Mouse (Mus musculus): Measurements from ENCODE around the gene Cmip. TPM values are rescaled to one million over a fixed set of nuclear protein-coding genes. Genes with fewer than 3 reads are reported as not detected.

The Cmip gene
- polyA plus RNA-seq (2012; rRNA removed), result 38.4 and 55.2 TPM in 2 replicates

DNA sequence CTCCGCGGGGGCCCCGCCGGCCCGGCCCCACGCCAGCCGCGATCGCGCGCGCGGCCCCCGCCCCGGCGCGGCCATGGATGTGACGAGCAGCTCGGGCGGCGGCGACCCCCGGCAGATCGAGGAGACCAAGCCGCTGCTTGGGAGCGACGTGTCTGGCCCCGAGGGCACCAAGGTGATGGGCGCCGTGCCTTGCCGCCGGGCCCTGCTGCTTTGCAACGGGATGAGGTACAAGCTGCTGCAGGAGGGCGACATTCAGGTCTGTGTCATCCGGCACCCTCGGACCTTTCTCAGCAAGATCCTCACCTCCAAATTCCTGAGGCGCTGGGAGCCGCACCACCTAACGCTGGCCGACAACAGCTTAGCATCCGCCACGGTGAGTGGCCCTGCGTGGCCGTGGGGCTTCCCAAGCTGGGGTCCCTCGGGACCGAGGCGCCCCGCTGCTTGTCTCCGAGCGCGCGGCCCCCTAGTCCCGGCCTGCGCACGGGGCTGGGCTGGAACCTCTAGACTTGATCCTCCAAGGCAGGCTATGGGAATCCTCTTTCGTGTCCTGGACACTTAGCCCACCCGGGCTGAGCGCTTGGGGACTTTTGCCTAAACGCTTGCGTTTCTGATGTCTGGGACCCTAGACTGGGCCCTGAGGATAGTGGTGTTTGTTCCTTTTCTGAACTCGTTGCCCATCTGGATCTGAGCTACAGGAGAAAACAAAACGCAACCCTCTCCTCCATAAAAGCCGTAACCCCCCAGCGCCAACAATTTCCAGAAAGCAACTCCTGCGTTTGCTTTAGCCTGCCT, at the start of gene Cmip:
Gene Cmip, plus strand, starts transcription at position 36 of the 792 bp plus-strand sequence.
- no peak for DNase-seq (ENCODE audit: low read depth)

DNA sequence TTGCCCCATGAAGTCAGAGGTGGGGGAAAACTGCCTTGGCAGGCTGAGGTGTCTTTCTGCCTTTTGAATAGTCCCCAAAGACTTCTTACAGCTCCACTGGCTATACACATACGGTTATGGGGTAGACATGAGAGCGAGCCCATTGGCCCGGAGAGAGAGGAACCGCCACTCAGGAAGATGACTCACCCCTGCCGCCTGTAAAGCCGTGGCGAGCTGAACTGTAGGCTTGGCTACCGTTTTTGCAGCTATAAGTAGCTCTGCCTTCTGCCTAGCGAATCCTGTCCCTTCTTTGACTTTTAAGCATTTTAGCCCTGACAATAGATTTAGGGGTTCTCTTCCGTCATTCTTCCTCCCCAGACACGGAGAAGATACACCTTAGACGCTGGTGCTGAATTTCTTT, 47.7 kb upstream of the Cmip start:
- no peak for DNase-seq (ENCODE audit: low read depth)

DNA sequence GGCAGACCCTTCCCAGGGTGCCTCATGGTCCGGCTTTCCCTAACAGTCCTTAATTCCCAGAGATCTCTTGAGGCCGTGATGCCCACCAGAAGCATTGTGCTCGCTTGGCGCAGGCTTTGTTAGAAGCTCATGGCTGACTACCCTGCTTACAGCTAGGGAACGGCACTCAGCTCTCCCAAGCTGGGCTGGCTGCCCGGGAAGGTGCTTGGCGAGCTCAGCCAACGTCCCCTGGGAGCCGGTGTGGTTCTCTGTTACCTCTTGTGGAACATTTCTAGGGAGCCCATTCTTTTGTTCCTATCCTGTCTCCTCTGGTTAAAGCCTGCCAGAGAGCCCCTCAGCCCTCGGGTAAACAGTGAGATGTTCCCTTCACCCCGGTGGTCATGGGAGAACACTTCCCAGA, 44.8 kb upstream of the Cmip start:
- DNase-seq (ENCODE audit: low read depth), result no peak

DNA sequence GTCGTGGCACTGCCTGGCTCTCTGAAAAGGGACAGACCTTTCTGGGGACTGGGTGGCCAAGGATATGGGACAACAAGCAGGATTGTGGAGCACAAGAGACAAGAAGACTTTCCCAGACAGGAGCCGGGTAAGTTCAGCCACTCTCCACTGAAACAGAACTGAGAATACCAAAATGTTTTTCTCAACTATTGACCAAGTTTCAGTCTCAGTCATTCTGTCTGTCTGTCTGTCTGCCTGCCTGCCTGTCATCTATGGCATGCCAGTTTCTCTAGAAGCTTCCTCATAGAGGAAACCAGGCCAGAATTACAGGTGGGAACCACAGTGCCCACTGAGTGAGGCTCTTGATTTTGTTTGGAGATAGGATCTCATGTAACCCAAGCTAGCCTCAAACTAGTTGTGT, 39.1 kb upstream of the Cmip start:
- no peak for DNase-seq (ENCODE audit: low read depth)

DNA sequence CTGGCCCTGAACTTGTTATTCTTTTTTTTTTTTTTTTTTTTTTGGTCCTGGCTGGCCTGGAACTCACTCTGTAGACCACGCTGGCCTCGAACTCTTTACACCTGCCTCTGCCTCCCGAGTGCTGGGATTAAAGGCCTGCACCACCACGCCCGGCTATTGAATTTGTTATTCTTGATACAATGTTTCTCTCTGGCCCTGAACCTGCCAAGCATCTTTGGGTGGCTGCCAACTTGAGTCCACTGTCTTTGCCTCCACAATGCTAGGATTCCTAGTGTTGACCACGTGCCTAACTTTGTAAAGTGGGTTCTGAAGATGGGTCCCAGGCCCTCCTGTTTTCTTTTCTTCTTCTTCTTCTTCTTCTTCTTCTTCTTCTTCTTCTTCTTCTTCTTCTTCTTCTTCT, 34.5 kb upstream of the Cmip start:
- no peak for DNase-seq (ENCODE audit: low read depth)

DNA sequence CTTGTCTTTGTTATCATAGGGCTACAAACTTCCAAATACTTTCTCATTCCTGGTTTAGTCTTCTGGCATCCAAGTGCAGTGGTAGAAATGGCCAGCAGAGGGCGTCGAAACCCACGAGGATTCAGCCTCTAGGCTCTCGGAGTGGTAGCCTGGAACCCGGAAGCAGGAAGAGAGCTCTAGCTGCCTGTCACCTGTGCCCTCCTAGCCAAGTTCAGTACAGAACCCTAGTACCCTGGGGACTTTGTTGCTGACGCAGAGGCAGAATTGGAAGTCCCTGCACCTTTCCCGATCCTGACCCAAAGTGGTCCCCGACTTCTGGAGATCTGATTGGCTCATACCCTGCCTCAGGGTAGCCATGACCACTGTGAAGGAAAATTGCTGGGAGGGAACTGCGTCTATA, 32.2 kb upstream of the Cmip start:
- DNase-seq (ENCODE audit: low read depth), result peak; percentile 22

DNA sequence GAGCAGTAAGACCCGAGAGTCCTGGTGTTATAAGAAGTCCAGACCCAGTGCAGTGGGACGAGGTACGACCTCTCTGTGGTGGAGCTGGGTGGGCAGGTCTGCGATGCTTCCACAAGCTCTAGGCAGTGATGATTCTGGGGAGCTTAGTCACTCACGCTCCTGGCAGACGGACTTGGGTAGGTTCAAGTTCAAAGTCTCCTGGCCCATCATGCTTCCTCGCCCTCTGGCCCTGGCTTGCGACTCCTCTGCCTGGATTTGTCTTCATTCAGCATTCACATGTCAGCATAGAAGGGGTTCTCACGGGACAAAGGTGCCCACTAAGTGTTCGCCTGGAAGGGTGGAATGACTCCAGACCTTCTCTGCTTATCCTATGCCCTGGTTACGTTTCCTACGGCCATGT, 30.6 kb upstream of the Cmip start:
- DNase-seq (ENCODE audit: low read depth), result no peak

DNA sequence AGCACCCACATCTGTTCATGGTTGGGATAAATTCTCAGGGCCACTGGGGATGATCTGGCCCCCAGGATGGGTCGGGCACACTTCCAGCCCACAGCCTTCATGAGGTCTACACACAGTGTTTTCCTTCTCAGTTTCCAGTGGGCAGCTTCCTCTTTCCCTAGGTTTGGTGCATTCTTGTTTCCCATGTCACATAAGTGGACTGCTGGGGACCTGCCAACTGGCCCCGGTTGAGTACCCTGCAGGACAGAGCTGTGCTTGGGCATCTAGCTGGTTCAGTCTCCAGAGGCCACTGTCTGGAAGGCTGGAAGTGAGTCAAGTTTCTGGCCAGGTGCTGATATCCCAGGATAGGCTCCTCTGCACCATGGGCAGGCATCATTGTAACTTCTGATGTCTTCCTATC, 29.5 kb upstream of the Cmip start:
- DNase-seq (ENCODE audit: low read depth), result no peak

DNA sequence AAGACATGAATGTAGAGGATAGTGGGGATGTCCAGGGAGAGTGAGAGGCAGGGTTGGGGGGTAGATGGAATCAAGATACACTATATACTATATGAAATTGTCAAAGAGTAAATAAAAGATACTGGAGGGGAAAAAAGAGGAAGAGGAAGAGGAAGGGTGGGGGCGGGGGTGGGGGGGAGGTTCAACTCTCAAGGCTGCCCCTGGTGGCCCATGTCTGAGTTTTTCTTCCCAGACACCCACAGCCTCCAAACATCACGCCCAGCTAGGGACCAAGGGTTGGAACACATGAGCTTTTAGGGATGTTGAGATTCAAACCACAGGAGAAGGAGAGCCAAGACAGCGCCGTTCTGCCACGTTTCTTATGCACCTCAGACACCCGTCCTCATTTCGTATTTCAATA, 23.7 kb upstream of the Cmip start:
- no peak for DNase-seq (ENCODE audit: low read depth)

DNA sequence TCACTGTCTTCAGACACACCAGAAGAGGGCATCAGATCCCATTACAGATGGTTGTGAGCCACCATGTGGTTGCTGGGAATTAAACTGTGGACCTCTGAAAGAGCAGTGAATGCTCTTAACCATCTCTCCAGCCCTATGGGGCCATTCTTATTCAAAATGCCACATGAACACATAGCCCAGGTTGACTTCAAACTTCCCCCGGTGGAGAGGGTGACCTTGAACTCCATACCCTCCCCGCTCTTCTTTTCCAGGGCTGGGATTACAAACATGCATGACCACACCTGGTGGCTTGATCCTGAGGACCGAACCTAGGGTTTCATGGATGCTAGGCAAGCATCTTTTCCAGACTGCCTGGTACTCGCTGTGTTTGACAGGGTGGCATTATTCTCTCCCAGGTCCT, 20.3 kb upstream of the Cmip start:
- no peak for DNase-seq (ENCODE audit: low read depth)

DNA sequence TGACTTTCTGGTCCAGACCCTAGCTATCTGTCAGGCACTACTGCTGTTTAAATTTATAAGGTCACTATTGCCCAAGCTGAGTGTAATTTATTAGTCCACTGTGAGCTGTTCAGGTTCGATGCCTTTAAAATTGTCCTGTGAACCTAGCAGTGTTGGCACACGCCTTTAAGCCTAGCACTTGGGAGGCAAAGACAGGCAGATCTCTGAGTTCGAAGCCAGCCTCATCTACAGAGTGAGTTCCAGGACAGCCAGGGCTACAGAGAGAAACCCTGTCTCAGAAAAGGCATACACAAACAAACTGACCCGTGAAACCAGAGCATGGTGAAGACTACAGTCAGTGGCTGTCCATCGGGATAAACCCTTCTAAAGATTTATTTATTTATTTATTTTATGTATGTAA, 16.5 kb upstream of the Cmip start:
- DNase-seq (ENCODE audit: low read depth), result no peak

DNA sequence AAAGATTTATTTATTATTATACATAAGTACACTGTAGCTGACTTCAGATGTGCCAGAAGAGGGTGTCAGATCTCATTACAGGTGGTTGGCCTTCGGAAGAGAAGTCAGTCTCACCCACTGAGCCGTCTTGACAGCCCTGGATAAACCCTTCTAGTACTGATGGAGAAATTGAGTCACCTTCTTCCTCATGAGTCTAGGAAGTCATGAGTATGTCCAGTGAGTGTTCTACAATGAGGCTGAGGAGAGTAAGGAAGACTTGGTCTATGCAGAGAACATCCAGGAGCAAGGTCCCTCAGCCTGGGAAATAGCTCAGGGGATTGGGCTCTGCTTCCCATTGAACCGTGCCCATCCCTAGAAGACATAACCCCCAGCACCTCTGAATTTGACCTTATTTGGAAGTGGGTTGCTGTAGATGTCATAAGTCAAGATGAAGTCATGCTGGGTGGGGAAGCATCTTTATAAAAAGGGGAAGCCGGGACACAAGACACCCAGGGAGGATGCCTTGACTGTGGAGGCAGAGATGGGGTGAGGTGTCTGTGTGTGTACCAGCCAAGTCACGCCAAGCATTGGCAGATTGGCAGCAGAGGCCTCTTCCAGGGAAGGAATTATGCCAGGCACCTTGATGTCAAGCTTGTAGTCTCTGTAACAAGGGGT, 15.9 kb upstream of the Cmip start:
- no peak for DNase-seq (ENCODE audit: low read depth)

DNA sequence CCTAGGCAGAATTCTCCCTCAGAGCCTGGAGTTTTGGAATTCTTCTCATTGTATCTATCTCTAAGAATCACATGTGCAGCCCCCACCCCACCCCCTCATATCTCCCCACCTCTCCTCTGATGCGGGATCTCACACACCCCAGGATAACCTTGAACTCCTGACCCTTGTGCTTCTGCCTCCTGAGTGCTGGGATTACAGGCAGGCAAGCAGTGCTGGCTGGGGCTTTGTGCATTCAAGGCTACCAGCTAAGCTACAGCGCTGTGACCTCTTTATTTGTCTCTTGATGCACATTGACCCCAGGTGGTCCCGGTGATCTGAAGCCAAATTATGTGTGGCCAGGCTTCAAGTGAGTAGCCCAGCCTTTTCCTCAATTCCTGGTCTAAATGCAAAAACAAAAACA, 15.0 kb upstream of the Cmip start:
- no peak for DNase-seq (ENCODE audit: low read depth)

DNA sequence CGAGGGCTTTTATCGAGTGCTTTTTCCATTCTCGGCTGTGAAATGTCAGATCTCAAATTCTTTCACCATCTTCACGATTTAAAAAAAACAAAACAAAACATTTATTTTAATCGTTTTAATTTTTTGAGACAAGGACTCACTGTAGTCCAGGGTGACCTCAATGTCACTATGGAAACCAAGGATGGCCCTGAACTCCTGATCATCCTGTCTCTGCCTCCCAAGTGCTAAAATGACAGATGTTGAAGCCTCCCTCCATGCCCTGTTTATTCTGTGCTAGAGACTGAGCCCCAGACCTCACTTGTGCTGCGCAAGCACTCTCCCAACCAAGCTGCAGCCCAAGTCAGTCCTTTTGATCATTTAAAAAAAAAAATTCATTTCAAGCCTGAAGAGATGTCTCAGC, 14.6 kb upstream of the Cmip start:
- DNase-seq (ENCODE audit: low read depth), result no peak

DNA sequence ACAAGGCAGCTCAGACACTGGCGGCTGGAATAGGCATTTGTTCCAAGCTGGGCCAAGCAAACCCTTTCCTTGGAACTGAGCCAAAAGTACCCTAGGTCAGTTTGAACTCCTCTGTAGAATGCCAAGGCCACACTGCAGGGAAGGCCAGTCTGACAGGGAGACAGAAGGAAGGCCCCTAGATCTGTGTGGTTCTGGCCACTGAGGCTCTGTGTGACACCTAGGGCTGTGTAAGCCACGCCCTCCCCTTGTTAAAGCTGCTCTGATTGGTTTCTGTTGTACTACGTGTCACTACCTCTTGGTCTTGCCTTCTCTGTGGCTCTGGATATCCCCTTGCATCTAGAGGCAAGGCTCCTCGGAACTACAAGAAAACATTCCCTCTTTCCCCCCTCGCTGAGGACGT, 12.3 kb upstream of the Cmip start:
- DNase-seq (ENCODE audit: low read depth), result no peak

DNA sequence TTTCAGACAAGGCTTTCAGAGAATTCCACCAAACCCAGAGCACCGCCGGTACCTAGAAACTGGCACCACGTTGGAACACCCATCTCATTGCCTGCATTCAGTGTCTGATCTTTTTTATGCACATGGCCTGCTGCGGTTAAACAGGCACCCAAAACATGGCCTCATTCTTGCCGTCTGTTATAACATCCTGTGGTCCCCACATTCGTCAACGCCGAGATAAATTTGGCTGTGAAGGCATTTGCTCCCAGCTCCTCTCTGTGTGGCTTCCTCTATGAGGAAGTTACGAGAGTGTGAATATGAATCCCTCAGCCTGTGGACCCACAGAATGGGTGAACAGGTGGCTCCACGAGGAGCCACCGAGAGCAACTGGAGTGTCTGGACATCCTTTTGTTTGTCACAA, 8.5 kb upstream of the Cmip start:
- DNase-seq (ENCODE audit: low read depth), result no peak

DNA sequence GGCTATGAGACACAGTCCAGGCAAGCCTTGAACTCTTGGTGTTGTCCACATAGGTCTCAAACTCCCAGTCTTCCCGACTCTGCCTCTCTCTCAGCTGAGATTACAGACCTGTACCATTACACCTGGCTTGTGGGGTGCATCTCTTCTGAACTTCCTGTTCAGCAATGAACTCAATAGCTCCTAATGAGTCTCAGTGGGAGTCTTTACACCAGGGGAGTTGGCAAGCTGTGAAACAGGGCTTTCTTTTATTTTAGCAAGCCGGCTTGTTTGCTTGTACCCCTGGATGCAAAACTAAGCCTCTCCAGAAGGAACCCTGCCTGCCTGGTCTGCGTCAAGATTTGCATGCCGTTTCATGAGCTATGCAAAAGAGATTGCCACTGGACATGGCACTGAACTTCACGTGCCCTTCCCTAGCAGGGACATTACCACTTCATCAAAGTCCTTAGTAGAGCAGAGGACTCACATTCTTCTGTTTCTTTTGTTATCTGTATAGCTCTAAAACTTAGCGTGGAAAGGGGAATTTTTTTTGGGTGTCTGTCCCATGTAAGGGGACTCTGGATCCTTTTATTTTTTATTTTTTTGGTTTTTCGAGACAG, 5.7 kb upstream of the Cmip start:
- DNase-seq (ENCODE audit: low read depth), result no peak

DNA sequence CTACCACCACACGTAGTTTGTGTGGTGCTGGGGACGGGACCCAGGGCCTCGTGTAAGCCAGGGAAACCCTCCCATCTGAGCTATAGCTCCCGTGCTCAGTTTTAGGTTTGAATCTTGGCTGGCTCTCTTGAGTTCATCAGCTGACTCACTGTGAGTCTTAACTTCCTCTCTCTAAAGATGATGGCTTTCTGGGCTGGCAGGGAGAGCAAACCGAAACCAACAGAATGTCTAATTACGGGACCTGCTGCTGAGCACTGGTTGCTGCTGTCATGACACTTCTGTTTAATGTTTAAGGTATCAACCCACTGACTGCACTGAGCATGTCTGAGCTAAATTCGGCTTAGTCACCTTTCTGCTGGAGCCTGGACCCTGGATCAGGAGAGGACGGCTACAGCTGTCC, 4.2 kb upstream of the Cmip start:
- no peak for DNase-seq (ENCODE audit: low read depth)

DNA sequence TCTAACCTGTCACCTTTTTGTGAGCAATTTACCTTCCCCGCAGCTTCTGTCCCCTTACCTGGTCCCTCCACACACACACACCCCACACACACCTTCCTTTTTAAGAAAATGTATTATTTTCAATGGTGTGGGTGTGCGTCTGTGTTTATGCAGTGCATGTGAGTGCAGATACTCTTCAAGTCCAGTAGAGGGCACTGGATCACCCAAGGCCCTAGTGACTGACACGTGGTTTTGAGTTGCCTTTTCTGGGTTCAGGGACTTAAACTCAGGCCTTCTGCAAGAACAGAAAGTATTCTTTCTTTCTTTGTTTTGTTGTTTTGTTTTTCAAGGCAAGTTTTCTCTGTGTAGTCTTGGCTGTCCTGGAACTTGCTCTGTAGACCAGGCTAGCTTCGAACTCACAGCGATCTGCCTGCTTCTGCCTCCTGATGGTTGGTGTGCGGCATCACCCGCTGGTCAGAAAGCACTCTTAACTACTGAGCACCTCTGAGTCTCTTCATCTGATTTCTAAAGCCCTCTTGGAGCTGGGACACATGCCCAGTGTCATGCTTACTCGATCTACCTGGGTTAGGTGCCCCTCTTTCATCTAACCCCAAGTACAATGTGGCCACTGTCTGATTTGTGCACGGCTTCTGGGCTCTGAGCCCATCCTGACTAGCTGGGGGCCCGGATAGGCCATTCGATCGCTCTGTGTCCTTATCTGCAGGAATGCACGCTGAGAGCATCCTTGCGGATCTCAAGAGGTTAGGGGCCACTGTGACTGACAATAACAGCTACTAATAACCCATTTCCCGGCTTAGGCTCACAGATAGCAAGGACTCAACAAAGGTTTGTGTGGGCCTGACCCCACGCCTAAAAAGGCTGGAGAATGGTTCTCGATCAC, 3.2 kb upstream of the Cmip start:
- no peak for DNase-seq (ENCODE audit: low read depth)

DNA sequence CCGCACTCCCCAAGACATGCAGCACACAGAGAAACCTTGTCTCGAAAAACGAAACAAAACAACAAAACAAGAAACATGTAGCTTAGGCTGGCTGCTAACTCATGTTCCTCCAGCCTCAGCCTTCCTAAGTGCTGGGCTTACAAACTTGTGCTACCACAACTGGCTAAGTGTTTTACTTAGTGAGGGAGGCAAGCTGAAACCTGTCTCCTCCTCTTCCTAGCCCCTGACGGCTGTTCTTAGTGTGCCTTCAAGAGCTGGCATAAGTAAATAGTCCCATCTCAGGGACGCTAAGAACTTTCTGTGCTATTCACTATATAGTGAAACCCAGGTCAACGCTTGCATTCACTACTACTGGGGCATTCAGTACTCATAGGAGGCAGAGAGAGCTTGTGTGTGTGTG, 2.4 kb upstream of the Cmip start:
- no peak for DNase-seq (ENCODE audit: low read depth)

DNA sequence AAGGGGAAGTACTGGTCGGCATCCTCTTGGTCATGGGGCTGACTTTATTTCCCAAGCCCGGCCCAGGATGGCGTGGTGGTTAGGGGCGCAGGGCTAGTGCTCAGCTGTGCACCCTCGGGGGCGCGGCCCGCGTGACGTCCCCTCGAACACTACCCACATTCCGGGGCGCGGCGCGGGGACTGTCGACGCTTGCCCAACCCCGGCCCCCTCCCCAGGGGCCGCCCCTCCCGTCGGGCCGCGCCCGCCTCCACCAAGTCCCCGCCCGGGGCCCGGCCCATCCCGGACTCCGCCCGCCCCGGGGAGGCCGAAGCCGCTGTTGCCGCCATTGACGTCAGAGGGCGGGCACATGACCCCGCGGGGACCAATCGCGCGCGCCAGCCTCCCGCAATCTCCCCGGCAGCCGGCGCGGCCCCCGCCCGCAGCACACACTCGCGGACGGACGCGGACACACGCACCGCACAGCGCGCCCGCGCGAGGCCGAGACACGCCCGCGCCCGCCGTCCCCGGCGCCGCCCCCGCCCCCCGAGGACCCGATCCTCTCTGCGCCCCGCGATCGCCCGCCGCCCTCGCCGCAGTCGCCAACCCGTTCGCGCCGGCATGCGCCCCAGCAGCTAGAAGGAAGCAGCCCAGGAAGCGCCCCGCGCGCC, 449 bp upstream of the Cmip start:
- DNase-seq (ENCODE audit: low read depth), result no peak

Data from gonadal fat pad, adult 2 months (tissue).